Mouse (Mus musculus): ENCODE data around the gene Ezr. TPM values are rescaled to one million over a fixed set of nuclear protein-coding genes. Genes with fewer than 3 reads are reported as not detected.
A peak's percentile ranks its signal among the peaks of the same experiment; 100 is the strongest.

The Ezr gene
- polyA plus RNA-seq, 1 experiment: 168 TPM

DNA sequence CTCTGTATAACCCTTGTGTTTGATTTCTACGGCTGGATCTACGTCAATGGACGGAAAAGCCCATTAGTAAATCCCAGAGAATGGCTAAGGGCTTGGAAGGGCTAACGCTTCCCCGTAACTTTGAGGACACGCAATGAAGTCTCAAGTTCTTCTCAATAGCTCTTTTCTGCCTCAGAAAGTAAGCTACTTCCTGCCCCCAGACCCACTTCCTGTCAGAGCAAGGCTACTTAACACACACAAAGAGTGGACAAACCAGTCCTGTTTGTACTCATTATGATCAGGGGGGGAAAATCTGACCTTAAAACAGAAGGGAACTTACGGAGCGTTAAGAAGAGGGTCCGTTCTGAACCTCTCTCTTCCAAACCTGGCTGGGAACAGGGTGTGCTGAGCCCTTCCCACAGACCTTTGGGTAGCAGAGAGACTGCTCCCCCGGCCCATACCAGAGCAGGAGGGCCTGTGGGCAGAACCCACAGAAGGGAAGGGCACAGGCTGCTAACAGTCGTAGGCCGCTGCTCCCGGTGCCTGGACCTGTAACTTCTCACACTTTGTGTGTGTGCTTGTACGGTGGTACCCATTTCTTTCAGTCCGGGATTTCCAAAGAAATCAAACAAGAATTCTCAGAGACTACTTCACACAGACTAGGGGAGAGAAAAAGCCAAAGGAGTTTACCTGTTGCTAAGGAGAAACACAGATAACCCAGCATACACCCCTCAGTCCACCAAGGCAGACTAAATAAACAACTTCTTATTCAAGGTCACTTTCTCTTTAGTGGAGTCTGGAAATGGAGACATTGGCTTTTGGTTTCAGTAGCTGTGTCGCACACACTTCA is 10.7 kb downstream of the Ezr start:
- Histone ChIP-seq H3K4me1 (ENCODE audit: control insufficient read depth, insufficient read depth, low read length) (peaks cover 18% of the 10 kb centered on the region), H3K9ac (ENCODE audit: low read depth, poor library complexity, severe bottlenecking) (0 out of 2 replicates have a peak overlapping the region, but pooled peaks have one; percentile 24), H3K4me3 (ENCODE audit: low read depth, low read length) (no peak overlapping the region), H3K27ac (ENCODE audit: insufficient read depth, low read length) (peak overlapping the region; percentile 10; the same call in 1 of the 2 replicates), H3K9me3 (replicated peaks; ENCODE audit: control insufficient read depth, insufficient read depth, low read length, poor library complexity, severe bottlenecking) (no peaks in the 10 kb centered on the region), H3K36me3 (ENCODE audit: control insufficient read depth, insufficient read depth, low read length, poor library complexity, severe bottlenecking) (peaks cover 3% of the 10 kb centered on the region; the same call in 1 of the 2 replicates), H3K27me3 (ENCODE audit: control insufficient read depth, insufficient read depth, low read length, poor library complexity, severe bottlenecking) (no peaks in the 10 kb centered on the region)
- TF ChIP-seq POLR2A (IDR thresholded peaks at IDR 0.05; ENCODE audit: insufficient read depth, low read length) (no peak), EP300 (IDR thresholded peaks at IDR 0.05; ENCODE audit: insufficient read depth, low read depth, low read length) (no peak), CTCF (IDR thresholded peaks at IDR 0.05; ENCODE audit: low read depth, low read length) (no peak)

- H3K27ac ChIP-seq (ENCODE audit: insufficient read depth, low read length): no peak overlapping the region
- H3K4me1 ChIP-seq (ENCODE audit: control insufficient read depth, insufficient read depth, low read length): peaks cover 25% of the 10 kb centered on the region
- no peaks in the 10 kb centered on the region for H3K9me3 ChIP-seq (replicated peaks; ENCODE audit: control insufficient read depth, insufficient read depth, low read length, poor library complexity, severe bottlenecking)
- peaks cover 3% of the 10 kb centered on the region; the same call in 1 of the 2 replicates for H3K36me3 ChIP-seq (ENCODE audit: control insufficient read depth, insufficient read depth, low read length, poor library complexity, severe bottlenecking)
- H3K27me3 ChIP-seq (ENCODE audit: control insufficient read depth, insufficient read depth, low read length, poor library complexity, severe bottlenecking): no peaks in the 10 kb centered on the region
- TF ChIP-seq EP300 (IDR thresholded peaks at IDR 0.05; ENCODE audit: insufficient read depth, low read depth, low read length) (no peak), POLR2A (IDR thresholded peaks at IDR 0.05; ENCODE audit: insufficient read depth, low read length) (no peak), CTCF (IDR thresholded peaks at IDR 0.05; ENCODE audit: low read depth, low read length) (no peak)
- no peak overlapping the region for H3K4me3 ChIP-seq (ENCODE audit: low read depth, low read length)
- H3K9ac ChIP-seq (ENCODE audit: low read depth, poor library complexity, severe bottlenecking): no peak overlapping the region
Observed at GRCm38 (mm10) chr17:6769602-6770001, 13.0 kb downstream of the Ezr start.

DNA sequence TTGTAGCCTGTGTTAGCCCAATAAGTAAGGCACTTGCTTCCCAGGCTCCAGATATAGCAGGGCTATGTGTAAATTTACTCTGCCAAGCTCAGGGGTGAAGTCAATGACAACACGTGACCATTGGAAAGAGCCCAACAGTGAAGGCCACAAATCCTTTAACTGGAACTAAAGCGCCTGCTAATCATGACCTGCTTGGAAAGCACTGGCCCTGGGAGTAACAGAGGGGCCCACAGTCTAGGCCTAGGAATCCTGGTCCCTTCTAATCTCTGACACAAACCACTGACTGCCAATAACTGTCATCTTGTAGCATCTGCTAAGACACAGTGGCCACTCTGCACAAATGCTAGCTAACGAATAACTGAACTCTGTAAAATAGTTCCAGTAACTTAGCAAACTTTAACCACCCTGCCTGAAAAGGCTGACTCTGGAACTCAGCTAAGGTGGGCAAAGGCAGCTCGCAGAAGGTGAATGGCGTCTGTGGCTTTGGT is 14.2 kb downstream of the Ezr start:
- H3K9ac ChIP-seq (ENCODE audit: low read depth, poor library complexity, severe bottlenecking): no peak overlapping the region
- H3K4me3 ChIP-seq (ENCODE audit: low read depth, low read length): no peak overlapping the region
- no peak for TF ChIP-seq EP300 (IDR thresholded peaks at IDR 0.05; ENCODE audit: insufficient read depth, low read depth, low read length)
- no peak for TF ChIP-seq CTCF (IDR thresholded peaks at IDR 0.05; ENCODE audit: low read depth, low read length)
- TF ChIP-seq POLR2A (IDR thresholded peaks at IDR 0.05; ENCODE audit: insufficient read depth, low read length): no peak
- peaks cover 3% of the 10 kb centered on the region; the same call in 1 of the 2 replicates for H3K36me3 ChIP-seq (ENCODE audit: control insufficient read depth, insufficient read depth, low read length, poor library complexity, severe bottlenecking)
- no peaks in the 10 kb centered on the region for H3K27me3 ChIP-seq (ENCODE audit: control insufficient read depth, insufficient read depth, low read length, poor library complexity, severe bottlenecking)
- H3K9me3 ChIP-seq (replicated peaks; ENCODE audit: control insufficient read depth, insufficient read depth, low read length, poor library complexity, severe bottlenecking): no peaks in the 10 kb centered on the region
- no peak overlapping the region for H3K27ac ChIP-seq (ENCODE audit: insufficient read depth, low read length)
- H3K4me1 ChIP-seq (ENCODE audit: control insufficient read depth, insufficient read depth, low read length): peaks cover 22% of the 10 kb centered on the region

DNA sequence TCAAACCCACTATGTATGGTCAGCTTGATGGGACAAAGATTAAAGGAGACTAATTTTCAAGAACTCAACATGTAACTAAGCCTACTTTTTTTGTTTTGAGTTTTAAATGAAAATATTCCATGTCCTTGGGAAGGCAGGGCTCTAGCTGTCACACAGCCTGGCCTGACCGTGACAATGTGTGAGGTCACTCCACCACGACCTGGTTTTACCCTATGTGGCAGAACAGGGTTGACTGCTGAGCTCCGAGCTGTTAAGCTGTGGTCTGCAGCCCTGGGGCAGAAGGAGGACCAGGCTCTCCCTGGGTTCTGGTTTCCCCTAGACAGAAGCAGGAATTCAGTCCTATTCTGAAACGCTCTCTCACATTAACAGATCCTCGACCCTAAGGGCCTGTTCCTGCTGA is 14.8 kb downstream of the Ezr start:
- Histone ChIP-seq H3K4me3 (ENCODE audit: low read depth, low read length) (no peak overlapping the region), H3K9me3 (replicated peaks; ENCODE audit: control insufficient read depth, insufficient read depth, low read length, poor library complexity, severe bottlenecking) (no peaks in the 10 kb centered on the region), H3K27ac (ENCODE audit: insufficient read depth, low read length) (0 out of 2 replicates have a peak overlapping the region, but pooled peaks have one; percentile 12), H3K27me3 (ENCODE audit: control insufficient read depth, insufficient read depth, low read length, poor library complexity, severe bottlenecking) (no peaks in the 10 kb centered on the region), H3K36me3 (ENCODE audit: control insufficient read depth, insufficient read depth, low read length, poor library complexity, severe bottlenecking) (peaks cover 3% of the 10 kb centered on the region; the same call in 1 of the 2 replicates), H3K4me1 (ENCODE audit: control insufficient read depth, insufficient read depth, low read length) (peaks cover 21% of the 10 kb centered on the region), H3K9ac (ENCODE audit: low read depth, poor library complexity, severe bottlenecking) (no peak overlapping the region)
- TF ChIP-seq CTCF (IDR thresholded peaks at IDR 0.05; ENCODE audit: low read depth, low read length): no peak
- no peak for TF ChIP-seq POLR2A (IDR thresholded peaks at IDR 0.05; ENCODE audit: insufficient read depth, low read length)
- no peak for TF ChIP-seq EP300 (IDR thresholded peaks at IDR 0.05; ENCODE audit: insufficient read depth, low read depth, low read length)

DNA sequence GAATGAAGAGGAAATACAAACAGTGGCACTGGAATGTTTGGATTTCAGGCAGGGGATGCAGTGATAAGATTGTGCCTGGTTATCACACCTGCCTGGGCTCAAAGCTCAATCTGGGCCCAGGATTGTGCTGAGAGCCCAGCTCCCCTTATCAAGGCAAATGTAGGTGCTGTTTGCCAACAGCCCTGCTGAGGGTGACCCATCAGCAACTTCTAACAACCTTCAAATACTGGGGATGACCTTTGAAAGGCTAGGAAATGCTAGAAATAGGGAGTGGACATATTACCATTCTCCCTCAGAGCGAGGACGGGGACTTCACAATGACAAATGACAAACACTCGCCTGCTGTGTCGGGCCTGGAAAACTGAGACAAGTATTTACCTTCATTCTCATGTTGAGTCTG is 15.8 kb downstream of the Ezr start:
- Histone ChIP-seq H3K4me1 (ENCODE audit: control insufficient read depth, insufficient read depth, low read length) (peaks cover 20% of the 10 kb centered on the region), H3K36me3 (ENCODE audit: control insufficient read depth, insufficient read depth, low read length, poor library complexity, severe bottlenecking) (peaks cover 3% of the 10 kb centered on the region; the same call in 1 of the 2 replicates), H3K9me3 (replicated peaks; ENCODE audit: control insufficient read depth, insufficient read depth, low read length, poor library complexity, severe bottlenecking) (no peaks in the 10 kb centered on the region), H3K27ac (ENCODE audit: insufficient read depth, low read length) (0 out of 2 replicates have a peak overlapping the region, but pooled peaks have one; percentile 30), H3K27me3 (ENCODE audit: control insufficient read depth, insufficient read depth, low read length, poor library complexity, severe bottlenecking) (no peaks in the 10 kb centered on the region), H3K4me3 (ENCODE audit: low read depth, low read length) (no peak overlapping the region), H3K9ac (ENCODE audit: low read depth, poor library complexity, severe bottlenecking) (no peak overlapping the region)
- TF ChIP-seq EP300 (IDR thresholded peaks at IDR 0.05; ENCODE audit: insufficient read depth, low read depth, low read length) (no peak), POLR2A (IDR thresholded peaks at IDR 0.05; ENCODE audit: insufficient read depth, low read length) (no peak), CTCF (IDR thresholded peaks at IDR 0.05; ENCODE audit: low read depth, low read length) (no peak)

GRCm38 (mm10) chr17:6765886-6766285 is 16.7 kb downstream of the Ezr start:
- Histone ChIP-seq H3K4me1 (ENCODE audit: control insufficient read depth, insufficient read depth, low read length) (peaks cover 18% of the 10 kb centered on the region), H3K27ac (ENCODE audit: insufficient read depth, low read length) (peak overlapping the region; percentile 27), H3K36me3 (ENCODE audit: control insufficient read depth, insufficient read depth, low read length, poor library complexity, severe bottlenecking) (peaks cover 3% of the 10 kb centered on the region; the same call in 1 of the 2 replicates), H3K9me3 (replicated peaks; ENCODE audit: control insufficient read depth, insufficient read depth, low read length, poor library complexity, severe bottlenecking) (no peaks in the 10 kb centered on the region), H3K9ac (ENCODE audit: low read depth, poor library complexity, severe bottlenecking) (no peak overlapping the region), H3K27me3 (ENCODE audit: control insufficient read depth, insufficient read depth, low read length, poor library complexity, severe bottlenecking) (no peaks in the 10 kb centered on the region), H3K4me3 (ENCODE audit: low read depth, low read length) (no peak overlapping the region)
- TF ChIP-seq EP300 (IDR thresholded peaks at IDR 0.05; ENCODE audit: insufficient read depth, low read depth, low read length) (no peak), CTCF (IDR thresholded peaks at IDR 0.05; ENCODE audit: low read depth, low read length) (no peak), POLR2A (IDR thresholded peaks at IDR 0.05; ENCODE audit: insufficient read depth, low read length) (no peak)

All from ES-Bruce4 (cell line).